Mouse (Mus musculus): ENCODE data around the gene Pfn1. TPM values are rescaled to one million over a fixed set of nuclear protein-coding genes. Genes with fewer than 3 reads are reported as not detected.
A peak's percentile ranks its signal among the peaks of the same experiment; 100 is the strongest.

The Pfn1 gene
- polyA plus RNA-seq, 1 experiment from 2014 or later = 1,872 TPM

DNA sequence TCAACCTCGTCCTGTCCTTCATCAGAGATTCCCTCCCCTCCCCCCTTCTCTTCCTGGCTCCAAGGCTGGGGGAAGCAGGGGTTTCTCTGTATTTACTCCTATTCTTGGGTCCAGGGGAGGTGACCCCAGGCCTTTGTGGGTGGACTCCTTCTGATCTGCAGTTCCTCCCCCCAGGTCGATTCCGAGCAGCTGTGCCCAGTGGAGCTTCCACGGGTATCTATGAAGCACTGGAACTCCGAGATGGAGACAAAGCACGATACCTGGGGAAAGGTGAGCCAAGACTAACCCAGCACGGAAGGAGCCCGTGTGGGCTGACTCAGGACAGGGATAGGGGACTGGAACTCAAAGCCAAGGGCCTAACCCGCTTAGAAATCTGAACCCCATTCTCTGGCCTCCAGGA, 3.5 kb upstream of the Pfn1 start:
- peak overlapping the region; percentile 97; the same call in 1 of the 2 replicates for H3K4me3 ChIP-seq
- DNase-seq (ENCODE audit: low spot score) = no peak

DNA sequence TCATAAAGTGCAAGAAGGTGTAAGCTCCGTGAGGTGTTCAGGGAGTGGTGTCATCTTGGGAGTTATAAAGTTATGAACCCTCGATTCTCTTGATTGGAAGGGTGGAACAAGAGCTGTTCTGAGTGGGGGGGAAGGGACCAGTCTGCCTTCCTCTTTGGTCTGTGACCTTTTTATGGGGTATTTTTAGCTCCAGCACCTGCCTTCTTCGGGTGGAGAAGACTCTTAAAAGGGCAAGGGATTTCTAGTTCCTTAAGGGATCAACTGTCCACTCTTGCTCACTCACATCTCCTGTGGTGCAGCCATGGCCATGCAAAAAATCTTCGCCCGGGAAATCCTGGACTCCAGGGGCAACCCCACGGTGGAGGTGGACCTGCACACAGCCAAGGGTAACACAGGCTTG, 3.1 kb upstream of the Pfn1 start:
- no peak for DNase-seq (ENCODE audit: low spot score)
- Histone ChIP-seq H3K36me3 (peaks cover 34% of the 10 kb centered on the region), H3K4me3 (peak overlapping the region; percentile 97), H3K27me3 (ENCODE audit: insufficient read depth, poor library complexity, severe bottlenecking) (no peaks in the 10 kb centered on the region), H3K9me3 (no peaks in the 10 kb centered on the region), H3K4me1 (replicated peaks) (peaks cover 51% of the 10 kb centered on the region), H3K27ac (peak overlapping the region; percentile 99)
- WGBS = 55% methylated on average over 6 of the region's 6 CpGs

More for the DNA sequence above, 3.5 kb upstream of the Pfn1 start:
- no peaks in the 10 kb centered on the region for H3K9me3 ChIP-seq
- 55% methylated on average over 9 of the region's 9 CpGs for WGBS
- H3K27me3 ChIP-seq (ENCODE audit: insufficient read depth, poor library complexity, severe bottlenecking) = no peaks in the 10 kb centered on the region
- H3K36me3 ChIP-seq = peaks cover 34% of the 10 kb centered on the region
- H3K4me1 ChIP-seq (replicated peaks) = peaks cover 46% of the 10 kb centered on the region
- H3K27ac ChIP-seq = peak overlapping the region; percentile 99

DNA sequence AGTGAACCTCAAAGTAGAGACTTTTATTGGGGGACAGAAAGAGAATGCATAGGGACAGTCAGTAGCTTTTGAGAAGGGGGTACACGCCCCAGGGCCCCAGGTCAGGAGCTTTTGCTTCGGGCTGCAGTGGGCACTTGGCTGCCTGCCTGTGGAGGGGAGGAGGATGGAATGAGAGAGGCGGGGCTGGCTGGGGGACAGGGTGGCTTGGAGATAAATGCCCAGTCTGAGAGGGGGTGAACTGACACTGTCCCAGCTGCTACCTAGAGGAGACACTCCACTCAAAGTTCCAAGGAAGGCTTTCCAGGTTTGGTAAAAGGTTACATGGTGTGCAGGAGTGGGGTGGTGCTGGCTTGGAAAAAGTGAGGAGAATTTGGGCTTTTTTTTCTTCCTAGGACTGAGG, 2.5 kb upstream of the Pfn1 start, which contains the start of gene Eno3:
Eno3 (plus strand) TSS at position 239 of the 400 bp plus-strand sequence.
- no peaks in the 10 kb centered on the region for H3K9me3 ChIP-seq
- peaks cover 34% of the 10 kb centered on the region for H3K36me3 ChIP-seq
- peak; percentile 49 for DNase-seq (ENCODE audit: low spot score)
- H3K4me1 ChIP-seq (replicated peaks) = peaks cover 57% of the 10 kb centered on the region
- 2% methylated on average over 3 of the region's 3 CpGs for WGBS
- peak within 1 kb of the TSS; percentile 97 for H3K4me3 ChIP-seq
- peak within 1 kb of the TSS; percentile 99 for H3K27ac ChIP-seq
- no peaks in the 10 kb centered on the region for H3K27me3 ChIP-seq (ENCODE audit: insufficient read depth, poor library complexity, severe bottlenecking)

DNA sequence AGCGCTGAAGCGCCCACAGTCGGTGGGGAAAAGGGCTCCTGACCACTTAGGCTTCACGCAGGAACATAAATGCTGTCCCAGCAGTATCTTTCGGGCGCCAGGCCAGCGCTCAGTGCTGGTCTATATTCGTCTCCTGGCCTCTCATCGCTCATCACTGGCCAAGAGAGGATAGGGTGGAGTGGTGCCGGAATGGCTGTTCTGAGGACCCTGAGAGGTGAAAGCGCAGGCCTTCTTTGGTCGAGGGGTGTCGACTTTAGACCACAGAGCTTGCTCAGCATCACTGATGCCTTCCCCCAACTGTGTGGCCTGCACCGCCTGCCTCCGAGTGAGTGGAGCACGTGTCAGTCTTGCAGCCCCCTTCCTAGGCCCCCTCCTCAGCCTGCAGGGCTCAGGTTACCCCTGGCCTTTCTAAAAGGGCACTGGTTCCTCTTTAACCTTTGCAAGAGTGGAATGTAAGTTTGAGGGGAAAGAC, 2.0 kb upstream of the Pfn1 start:
- H3K4me3 ChIP-seq = peak overlapping the region; percentile 97
- WGBS = 3% methylated on average over 16 of the region's 16 CpGs
- peak overlapping the region; percentile 99 for H3K27ac ChIP-seq
- H3K27me3 ChIP-seq (ENCODE audit: insufficient read depth, poor library complexity, severe bottlenecking) = no peaks in the 10 kb centered on the region
- H3K4me1 ChIP-seq (replicated peaks) = peaks cover 60% of the 10 kb centered on the region
- DNase-seq (ENCODE audit: low spot score) = peak; percentile 74
- H3K9me3 ChIP-seq = no peaks in the 10 kb centered on the region
- peaks cover 34% of the 10 kb centered on the region for H3K36me3 ChIP-seq

DNA sequence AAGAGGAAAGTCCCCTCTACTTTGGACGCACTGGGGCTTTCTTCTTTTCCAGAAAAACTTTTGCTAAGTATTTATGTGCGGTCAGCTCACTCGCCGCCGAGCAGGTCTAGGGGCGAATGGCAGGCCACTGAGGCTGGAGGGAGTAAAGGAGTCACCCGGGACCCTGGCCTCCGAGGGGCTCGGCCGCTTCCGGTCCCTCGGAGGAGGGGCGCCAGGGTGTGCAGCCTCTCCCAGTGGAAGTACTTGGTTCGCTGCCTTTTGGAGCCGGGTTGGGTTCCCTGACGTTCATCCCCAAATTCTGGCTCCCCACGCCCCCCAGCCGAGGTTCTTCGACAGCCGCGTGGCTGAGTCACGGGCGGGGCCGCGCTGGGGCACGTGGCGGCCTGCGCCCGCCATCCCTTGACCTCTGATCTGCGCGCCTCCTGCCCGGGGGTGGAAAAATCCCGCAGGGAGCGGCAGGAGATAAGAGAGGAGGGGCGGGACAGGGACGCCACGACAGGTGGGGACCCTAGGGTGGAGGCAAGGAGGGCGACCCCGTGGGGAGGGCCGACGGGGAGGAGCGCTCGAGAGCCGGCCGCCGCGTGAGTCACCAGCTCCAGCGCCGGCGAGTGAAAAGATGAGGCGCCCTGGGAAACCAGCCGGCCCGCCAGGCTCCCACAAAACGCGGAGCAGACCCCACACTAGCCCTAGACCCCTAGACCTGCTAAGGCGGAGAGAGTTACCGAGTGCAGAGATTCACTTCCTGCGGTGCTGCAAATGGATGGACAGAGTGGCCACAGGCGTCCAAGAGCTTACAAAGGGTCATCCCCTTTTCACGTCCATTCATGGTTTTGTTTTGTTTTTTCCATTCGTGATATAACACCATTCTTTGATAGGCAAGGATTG, 1.4 kb upstream of the Pfn1 start:
- Histone ChIP-seq H3K27ac (peak overlapping the region; percentile 99), H3K4me3 (peak overlapping the region; percentile 97), H3K4me1 (replicated peaks) (peaks cover 66% of the 10 kb centered on the region), H3K36me3 (peaks cover 34% of the 10 kb centered on the region), H3K27me3 (ENCODE audit: insufficient read depth, poor library complexity, severe bottlenecking) (no peaks in the 10 kb centered on the region), H3K9me3 (no peaks in the 10 kb centered on the region)
- under 1% methylated on average over 61 of the region's 61 CpGs for WGBS
- DNase-seq (ENCODE audit: low spot score) = peak; percentile 74

DNA sequence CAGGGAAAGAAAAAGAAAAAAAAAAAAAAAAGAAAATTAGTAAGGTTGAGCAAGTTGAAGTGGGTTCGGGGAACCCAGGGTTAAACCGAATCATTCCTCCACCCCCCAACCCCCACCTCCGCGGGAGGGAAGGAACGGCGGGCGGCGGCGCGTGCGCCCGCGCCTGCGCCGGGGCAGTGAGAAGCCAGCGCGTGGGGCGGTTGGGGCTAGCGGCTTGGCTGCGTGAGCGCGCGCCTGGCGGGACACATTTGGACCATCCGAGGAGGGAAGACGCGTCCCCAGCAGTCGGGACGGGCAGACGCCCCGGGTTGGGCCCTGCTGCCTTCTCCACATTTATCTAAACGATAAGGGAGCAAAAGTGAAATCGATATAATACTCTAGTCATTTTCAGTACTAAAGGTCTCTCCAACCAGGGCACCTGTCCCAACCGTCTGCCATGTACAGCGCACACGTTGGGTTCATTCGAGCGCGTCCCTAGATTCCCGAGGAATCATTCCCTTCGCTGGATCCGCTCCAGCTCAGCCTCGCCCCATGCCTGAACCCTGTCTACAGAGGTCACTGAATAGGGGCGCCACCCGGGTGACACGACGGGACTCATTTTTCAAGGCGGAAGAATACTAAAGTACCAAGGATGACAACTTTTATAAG, 603 bp upstream of the Pfn1 start:
- under 1% methylated on average over 48 of the region's 48 CpGs for WGBS
- Histone ChIP-seq H3K9me3 (no peaks in the 10 kb centered on the region), H3K36me3 (peaks cover 36% of the 10 kb centered on the region), H3K4me1 (replicated peaks) (peaks cover 68% of the 10 kb centered on the region), H3K27me3 (ENCODE audit: insufficient read depth, poor library complexity, severe bottlenecking) (no peaks in the 10 kb centered on the region), H3K4me3 (peak overlapping the region; percentile 97), H3K27ac (peak overlapping the region; percentile 99)
- DNase-seq (ENCODE audit: low spot score) = peak; percentile 84

DNA sequence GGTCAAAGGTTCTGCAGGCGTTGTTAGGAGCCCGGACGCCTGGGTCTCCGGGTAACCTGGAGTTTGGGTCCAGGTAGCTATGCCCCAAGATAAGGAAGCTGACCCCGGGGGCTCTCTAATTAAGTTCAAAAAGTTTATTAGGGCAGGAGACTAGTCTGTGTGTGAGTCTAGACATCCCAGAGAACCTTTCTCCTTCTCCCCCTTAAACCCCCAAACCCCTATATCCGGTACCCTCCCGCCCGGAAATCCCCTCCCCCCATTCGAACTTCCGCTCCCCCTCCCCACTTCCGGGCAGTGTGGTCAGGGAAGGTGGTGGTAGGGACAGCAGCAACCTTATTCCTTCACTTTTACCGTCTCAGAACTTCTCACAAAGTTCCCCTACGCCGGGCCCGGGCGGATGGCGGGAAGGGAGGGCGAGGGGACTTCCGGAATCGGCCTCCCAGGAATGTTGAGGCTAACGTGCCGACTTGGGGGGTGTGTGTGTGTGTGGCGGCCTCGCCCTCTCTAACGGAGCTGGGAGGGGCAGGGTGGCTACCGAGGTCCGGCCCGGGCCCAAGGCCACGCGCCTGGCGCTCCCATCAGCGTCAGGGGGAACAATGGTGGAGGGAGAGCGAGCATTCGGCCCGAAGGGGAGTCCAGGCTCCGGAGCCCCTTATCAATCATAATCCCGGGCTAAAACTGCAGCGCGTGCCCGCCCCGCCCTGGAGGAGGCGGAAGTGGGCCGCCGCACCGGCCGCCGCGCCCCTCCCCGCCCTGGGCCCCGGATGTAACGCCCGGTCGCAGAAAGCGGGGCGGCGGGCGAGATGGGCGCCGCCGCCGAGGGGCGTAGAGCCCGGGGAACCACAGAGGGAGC, 873 bp downstream of the Pfn1 start:
- under 1% methylated on average over 63 of the region's 63 CpGs for WGBS

DNA sequence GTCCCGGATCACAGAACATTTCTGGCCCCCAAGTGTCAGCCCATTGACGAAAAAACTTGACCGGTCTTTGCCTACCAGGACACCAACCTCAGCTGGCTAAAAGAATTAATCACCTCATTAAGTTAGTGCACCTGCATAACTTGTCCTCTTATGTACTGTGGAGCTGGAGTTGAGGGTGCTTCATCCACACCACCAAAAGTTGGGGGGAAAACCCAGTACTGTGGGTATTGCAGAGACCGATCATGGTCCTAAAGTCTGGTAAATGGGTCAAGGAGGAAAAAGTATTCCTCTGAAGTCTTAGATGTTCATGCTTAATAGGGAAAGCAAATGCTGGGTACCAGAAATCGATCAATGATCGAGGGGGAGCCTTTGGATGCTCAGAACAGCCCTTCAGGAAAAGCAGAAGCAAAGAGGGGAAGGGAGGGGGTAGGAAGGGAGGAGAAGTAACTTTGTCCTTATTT, 1.5 kb downstream of the Pfn1 start:
- 69% methylated on average over 6 of the region's 6 CpGs for WGBS
- no peak for DNase-seq (ENCODE audit: low spot score)
- peaks cover 48% of the 10 kb centered on the region for H3K36me3 ChIP-seq
- peak overlapping the region; percentile 97 for H3K4me3 ChIP-seq
- no peaks in the 10 kb centered on the region for H3K27me3 ChIP-seq (ENCODE audit: insufficient read depth, poor library complexity, severe bottlenecking)
- H3K27ac ChIP-seq = peak overlapping the region; percentile 99
- peaks cover 77% of the 10 kb centered on the region for H3K4me1 ChIP-seq (replicated peaks)
- no peaks in the 10 kb centered on the region for H3K9me3 ChIP-seq

More for the DNA sequence above, 873 bp downstream of the Pfn1 start:
- peak; percentile 85 for DNase-seq (ENCODE audit: low spot score)
- Histone ChIP-seq H3K9me3 (no peaks in the 10 kb centered on the region), H3K4me3 (peak overlapping the region; percentile 97), H3K27me3 (ENCODE audit: insufficient read depth, poor library complexity, severe bottlenecking) (no peaks in the 10 kb centered on the region), H3K4me1 (replicated peaks) (peaks cover 76% of the 10 kb centered on the region), H3K36me3 (peaks cover 45% of the 10 kb centered on the region), H3K27ac (peak overlapping the region; percentile 99)

DNA sequence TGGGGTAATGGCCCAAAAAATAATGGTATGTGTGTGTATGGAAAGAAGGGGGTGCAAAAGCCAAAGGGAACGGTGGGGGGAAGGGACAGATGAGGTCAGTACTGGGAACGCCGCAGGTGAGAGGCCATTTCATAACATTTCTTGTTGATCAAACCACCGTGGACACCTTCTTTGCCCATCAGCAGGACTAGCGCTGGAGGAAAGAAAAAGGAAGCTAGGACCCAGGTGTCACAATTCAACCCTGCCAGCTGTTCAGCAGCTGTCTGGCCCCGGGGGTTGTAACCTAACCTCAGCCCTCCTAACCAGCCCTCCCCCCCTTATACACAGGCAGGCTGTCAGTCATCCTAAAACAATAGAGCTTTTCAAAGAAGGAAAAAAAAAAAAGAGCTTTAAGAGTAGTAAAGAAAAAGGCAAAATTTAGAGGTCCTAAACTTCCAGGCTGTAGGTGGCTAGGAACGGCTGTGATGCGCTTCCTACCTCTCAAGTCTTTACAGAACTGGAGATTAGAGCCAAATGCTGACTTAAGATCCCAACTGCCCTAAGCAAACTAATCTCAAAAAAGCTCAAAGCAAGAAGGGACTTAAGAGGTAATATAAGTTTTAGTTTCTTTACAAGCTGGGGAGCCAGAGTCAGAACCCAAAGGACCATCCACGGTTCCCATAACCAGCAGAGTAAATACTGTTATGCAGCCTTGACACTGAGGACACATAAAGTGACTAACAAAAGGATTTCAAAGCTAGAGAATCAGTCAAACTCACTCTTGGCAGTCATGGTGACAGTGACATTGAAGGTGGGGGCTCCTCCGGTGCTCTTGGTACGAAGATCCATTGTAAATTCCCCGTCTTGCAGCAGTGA, 2.2 kb downstream of the Pfn1 start:
- Histone ChIP-seq H3K4me1 (replicated peaks) (peaks cover 75% of the 10 kb centered on the region), H3K4me3 (peak overlapping the region; percentile 97), H3K27ac (peak overlapping the region; percentile 99; the same call in 1 of the 2 replicates), H3K27me3 (ENCODE audit: insufficient read depth, poor library complexity, severe bottlenecking) (no peaks in the 10 kb centered on the region), H3K9me3 (no peaks in the 10 kb centered on the region), H3K36me3 (peaks cover 48% of the 10 kb centered on the region)
- peak; percentile 32 for DNase-seq (ENCODE audit: low spot score)
- 70% methylated on average over 12 of the region's 12 CpGs for WGBS

DNA sequence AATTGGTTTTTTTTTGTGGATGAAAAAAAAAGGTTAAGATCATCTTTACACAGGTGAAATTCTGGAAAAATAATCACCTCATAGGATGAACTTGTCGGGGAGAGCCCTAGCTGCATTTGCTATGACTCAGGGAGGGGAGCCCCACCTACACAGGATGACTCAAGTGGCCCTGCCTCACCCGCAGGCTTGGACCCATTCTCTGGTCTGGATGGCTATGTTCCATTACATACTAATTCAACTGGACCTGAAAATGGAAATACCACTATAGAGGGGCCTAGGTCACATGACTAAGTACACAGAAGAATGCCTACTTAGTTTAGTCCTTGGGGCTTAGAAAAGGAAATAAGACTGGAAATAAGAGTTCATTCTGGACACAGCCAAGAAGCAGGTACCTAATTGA, 3.1 kb downstream of the Pfn1 start:
- no peak for DNase-seq (ENCODE audit: low spot score)
- Histone ChIP-seq H3K36me3 (peaks cover 48% of the 10 kb centered on the region), H3K27me3 (ENCODE audit: insufficient read depth, poor library complexity, severe bottlenecking) (no peaks in the 10 kb centered on the region), H3K9me3 (no peaks in the 10 kb centered on the region), H3K4me1 (replicated peaks) (peaks cover 68% of the 10 kb centered on the region), H3K4me3 (peak overlapping the region; percentile 23; the same call in 1 of the 2 replicates), H3K27ac (no peak overlapping the region)
- 88% methylated on average over 2 of the region's 2 CpGs for WGBS

DNA sequence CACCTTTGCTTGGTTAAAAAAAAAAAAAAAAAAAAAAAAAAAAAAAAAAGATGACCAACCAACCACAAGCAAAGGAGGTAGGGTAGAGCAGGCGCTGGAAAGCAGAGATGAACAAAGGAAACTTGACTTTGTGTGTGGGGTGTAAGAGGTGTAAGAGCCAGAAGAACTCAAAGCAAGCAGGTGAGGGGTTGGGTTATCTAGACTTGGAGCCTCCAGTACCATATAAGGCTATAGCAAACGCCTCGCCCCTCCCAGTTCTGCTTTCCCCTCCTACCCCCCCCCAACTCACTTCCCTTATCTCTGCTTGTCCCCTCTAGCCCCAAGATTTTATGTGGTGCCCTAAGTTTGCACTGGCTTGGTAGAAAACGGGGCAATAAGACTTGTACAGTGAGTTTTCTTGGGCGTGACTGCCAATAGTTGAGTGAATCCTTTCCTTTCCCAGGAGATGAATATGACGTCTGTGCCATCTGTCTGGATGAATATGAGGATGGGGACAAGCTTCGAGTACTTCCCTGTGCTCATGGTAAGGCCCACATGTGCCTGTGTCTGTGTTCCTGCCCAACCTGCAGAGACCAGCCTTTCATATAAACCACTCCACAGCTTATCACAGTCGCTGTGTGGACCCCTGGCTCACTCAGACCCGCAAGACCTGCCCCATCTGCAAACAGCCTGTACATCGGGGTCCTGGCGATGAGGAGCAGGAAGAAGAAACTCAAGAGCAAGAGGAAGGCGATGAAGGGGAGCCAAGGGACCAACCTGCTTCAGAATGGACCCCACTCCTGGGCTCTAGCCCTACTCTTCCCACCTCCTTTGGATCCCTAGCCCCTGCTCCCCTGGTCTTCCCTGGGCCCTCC, 3.9 kb downstream of the Pfn1 start:
- Histone ChIP-seq H3K27ac (peak overlapping the region; percentile 40; the same call in 1 of the 2 replicates), H3K36me3 (peaks cover 50% of the 10 kb centered on the region), H3K27me3 (ENCODE audit: insufficient read depth, poor library complexity, severe bottlenecking) (no peaks in the 10 kb centered on the region), H3K4me3 (peak overlapping the region; percentile 23), H3K9me3 (no peaks in the 10 kb centered on the region), H3K4me1 (replicated peaks) (peaks cover 68% of the 10 kb centered on the region)
- 79% methylated on average over 12 of the region's 12 CpGs for WGBS
- DNase-seq (ENCODE audit: low spot score) = no peak
